Comparison of ENCODE assay signal across 19 mouse cellular contexts in the genomic region with DNA sequence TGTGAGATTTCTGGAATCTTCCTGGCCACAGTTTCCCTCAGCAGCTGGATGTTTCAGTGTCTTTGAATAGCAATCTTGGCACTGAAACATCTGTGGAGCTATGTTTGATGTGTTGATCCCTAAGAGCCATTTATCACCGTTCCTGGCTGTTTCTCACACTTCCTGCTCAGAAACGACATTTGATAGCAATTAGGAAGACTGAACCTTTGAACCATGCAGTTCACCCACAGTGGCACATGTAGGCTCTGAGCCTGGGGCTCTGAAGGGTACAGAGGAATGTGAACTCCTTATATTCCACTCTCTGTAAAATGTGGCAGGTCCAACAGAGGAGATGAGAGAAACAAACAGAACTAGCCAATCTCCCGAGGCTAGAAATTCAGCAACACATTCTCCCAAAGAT.
DNase-seq lines count a peak whose midpoint lies in the region; ATAC-seq lines count a peak whose summit lies in the region.
"Had no signal": no experiment of that assay in that cellular context is flagged by ENCODE, and none has a peak within 500 bp of the region (broad histone marks: within the 10 kb centered on the region; RNA-seq: fewer than 3 reads in every experiment).

No protein-coding gene starts in this region.

- no peak overlapping the region for H3K9ac ChIP-seq in kidney, embryonic 16.5 days (replicated peaks; ENCODE audit: low read length)
- H3K9ac ChIP-seq: embryonic facial prominence, embryonic 12.5 days; hindbrain, embryonic 15.5 days; limb, embryonic 12.5 days; liver, embryonic 15.5 days; stomach, embryonic 15.5 days had no signal

- intact Hi-C loops in gastrocnemius, postnatal 14 days (cut with DNase I; ENCODE audit: low total_unique reads): no loop called here

- no peak for DNase-seq in kidney, postnatal 36 days
- DNase-seq in 3T3-L1 (ENCODE audit: low read depth, low spot score) (peak; percentile 18), A20 (ENCODE audit: low read depth, low spot score) (peak; percentile 8)
- peak; percentile 75 for DNase-seq in hindlimb bud, embryonic 11.5 days (ENCODE audit: extremely low spot score, low read depth, low spot score)
- no peak for DNase-seq in gastrocnemius, postnatal 14 days
- DNase-seq in T-cell, adult 2 months (ENCODE audit: low spot score): no peak
- DNase-seq: adrenal gland, adult 2 months; cerebellum, postnatal 10 days; gastrocnemius, postnatal 36 days; kidney, adult 18-20 months; spleen, adult 18-20 months had no signal

- no peaks in the 10 kb centered on the region for H3K36me3 ChIP-seq in kidney, embryonic 16.5 days (ENCODE audit: insufficient read depth, low read length)
- H3K36me3 ChIP-seq: embryonic facial prominence, embryonic 12.5 days; hindbrain, embryonic 15.5 days; limb, embryonic 12.5 days; liver, embryonic 15.5 days; stomach, embryonic 15.5 days had no signal

- H3K27ac ChIP-seq in kidney, embryonic 16.5 days (ENCODE audit: low read length): no peak overlapping the region
- H3K27ac ChIP-seq: embryonic facial prominence, embryonic 12.5 days; hindbrain, embryonic 15.5 days; left cerebral cortex, adult 2 months; limb, embryonic 12.5 days; liver, embryonic 15.5 days; macrophage; stomach, embryonic 15.5 days had no signal

- H3K27me3 ChIP-seq in kidney, embryonic 16.5 days (ENCODE audit: insufficient read depth, low read length): no peaks in the 10 kb centered on the region
- H3K27me3 ChIP-seq: embryonic facial prominence, embryonic 12.5 days; hindbrain, embryonic 15.5 days; limb, embryonic 12.5 days; liver, embryonic 15.5 days; stomach, embryonic 15.5 days had no signal

- ATAC-seq in kidney, embryonic 16.5 days (ENCODE audit: low FRiP score, low TSS enrichment): peak; percentile 77; the same call in 1 of the 2 replicates

- no peaks in the 10 kb centered on the region for H3K9me3 ChIP-seq in kidney, embryonic 16.5 days (ENCODE audit: low read length)
- H3K9me3 ChIP-seq: embryonic facial prominence, embryonic 12.5 days; hindbrain, embryonic 15.5 days; limb, embryonic 12.5 days; liver, embryonic 15.5 days; stomach, embryonic 15.5 days had no signal

- no peak overlapping the region for H3K4me2 ChIP-seq in kidney, embryonic 16.5 days (replicated peaks; ENCODE audit: low read depth, low read length)
- H3K4me2 ChIP-seq: embryonic facial prominence, embryonic 12.5 days; hindbrain, embryonic 15.5 days; limb, embryonic 12.5 days; liver, embryonic 15.5 days; stomach, embryonic 15.5 days had no signal

- 4% methylated on average over 3 of the region's 3 CpGs for WGBS in kidney, embryonic 16.5 days

- no peak overlapping the region for H3K4me3 ChIP-seq in kidney, embryonic 16.5 days (ENCODE audit: low read length)
- H3K4me3 ChIP-seq: embryonic facial prominence, embryonic 12.5 days; hindbrain, embryonic 15.5 days; left cerebral cortex, adult 2 months; limb, embryonic 12.5 days; liver, embryonic 15.5 days; stomach, embryonic 15.5 days had no signal

- peaks cover 29% of the 10 kb centered on the region for H3K4me1 ChIP-seq in kidney, embryonic 16.5 days (ENCODE audit: insufficient read depth, low read length)
- H3K4me1 ChIP-seq: liver, embryonic 15.5 days had no signal

Comparison
In these comparisons a context has a peak if more than half of its experiments do, and no peak if none do; other contexts are left out.
1. DNase-seq: peak in 3T3-L1 (single experiment), A20 (single experiment) and hindlimb bud, embryonic 11.5 days (single experiment); none in kidney, postnatal 36 days (0 of 2), gastrocnemius, postnatal 14 days (single experiment) and T-cell, adult 2 months (single experiment).